Comparison of ENCODE assay signal across 20 mouse cellular contexts in the genomic region with DNA sequence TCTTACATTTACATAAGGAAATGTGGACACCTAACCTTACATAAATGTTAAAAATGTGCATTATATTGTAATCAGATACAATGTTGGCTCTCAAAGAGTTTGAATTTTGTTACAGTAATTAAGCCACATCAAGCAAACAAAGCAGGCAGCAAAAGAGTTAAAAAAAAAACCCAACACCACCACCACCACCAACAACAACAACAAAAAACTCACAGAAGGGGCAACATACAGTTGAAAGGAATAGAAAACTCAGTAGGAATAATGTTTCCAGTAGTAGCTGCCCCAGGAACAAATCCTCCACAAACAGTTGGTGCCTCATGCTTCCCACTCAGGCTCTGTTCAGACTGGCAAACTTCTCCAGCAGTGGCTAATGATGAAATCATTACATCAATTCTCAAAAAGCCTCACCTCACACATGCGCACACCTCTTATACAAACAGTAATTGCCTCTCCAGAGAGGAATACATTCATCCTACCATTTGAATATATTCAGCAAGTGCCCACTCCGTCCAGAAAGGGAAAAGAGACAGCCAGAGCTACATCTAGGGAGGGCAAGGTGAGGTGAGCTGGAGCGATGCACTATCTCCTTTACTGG. TPM values are rescaled to one million over a fixed set of nuclear protein-coding genes. Genes with fewer than 3 reads are reported as not detected.
DNase-seq lines count a peak whose midpoint lies in the region; ATAC-seq and TF ChIP-seq lines count a peak whose summit lies in the region.
"Had no signal": no experiment of that assay in that cellular context is flagged by ENCODE, and none has a peak within 500 bp of the region (broad histone marks: within the 10 kb centered on the region; RNA-seq: fewer than 3 reads in every experiment).

No protein-coding gene starts in this region.

- no peaks in the 10 kb centered on the region for H3K36me3 ChIP-seq in ES-Bruce4 (ENCODE audit: control insufficient read depth, insufficient read depth, low read length, poor library complexity, severe bottlenecking)
- peaks cover 2% of the 10 kb centered on the region; the same call in 1 of the 2 replicates for H3K36me3 ChIP-seq in liver, embryonic 12.5 days
- H3K36me3 ChIP-seq: embryonic facial prominence, embryonic 12.5 days; forebrain, embryonic 10.5 days; limb, embryonic 15.5 days; stomach, embryonic 15.5 days had no signal

- peaks cover 5% of the 10 kb centered on the region for H3K4me1 ChIP-seq in ES-Bruce4 (ENCODE audit: control insufficient read depth, insufficient read depth, low read length)
- peaks cover 76% of the 10 kb centered on the region for H3K4me1 ChIP-seq in liver, embryonic 12.5 days

- peak overlapping the region; percentile 27 for H3K4me2 ChIP-seq in liver, embryonic 12.5 days
- H3K4me2 ChIP-seq: embryonic facial prominence, embryonic 12.5 days; limb, embryonic 15.5 days had no signal

- TF ChIP-seq CTCF in layer of hippocampus, adult 2 months (conservative IDR thresholded peaks at IDR 0.05), result no peak
- no peak for TF ChIP-seq CTCF in ES-Bruce4 (IDR thresholded peaks at IDR 0.05; ENCODE audit: low read depth, low read length)

- H3K4me3 ChIP-seq in layer of hippocampus, adult 2 months, result peak overlapping the region; percentile 23
- peak overlapping the region; percentile 30; the same call in 1 of the 2 replicates for H3K4me3 ChIP-seq in ES-Bruce4 (ENCODE audit: low read depth, low read length)
- no peak overlapping the region for H3K4me3 ChIP-seq in liver, embryonic 12.5 days
- H3K4me3 ChIP-seq: embryonic facial prominence, embryonic 12.5 days; forebrain, embryonic 10.5 days; limb, embryonic 15.5 days; myocyte; stomach, embryonic 15.5 days had no signal

- peak overlapping the region; percentile 94 for H3K27ac ChIP-seq in layer of hippocampus, adult 2 months
- no peak overlapping the region for H3K27ac ChIP-seq in ES-Bruce4 (ENCODE audit: insufficient read depth, low read length)
- H3K27ac ChIP-seq in liver, embryonic 12.5 days, result no peak overlapping the region
- H3K27ac ChIP-seq: embryonic facial prominence, embryonic 12.5 days; forebrain, embryonic 10.5 days; limb, embryonic 15.5 days; stomach, embryonic 15.5 days had no signal

- no peak for ATAC-seq in liver, embryonic 12.5 days
- ATAC-seq: inflammation-experienced regulatory T-cells, adult 6 months had no signal

- 0 out of 2 replicates have a peak overlapping the region, but pooled peaks have one; percentile 17 for H3K9ac ChIP-seq in ES-Bruce4 (ENCODE audit: low read depth, poor library complexity, severe bottlenecking)
- H3K9ac ChIP-seq in liver, embryonic 12.5 days, result 0 out of 2 replicates have a peak overlapping the region, but pooled peaks have one; percentile 32
- H3K9ac ChIP-seq: embryonic facial prominence, embryonic 12.5 days; limb, embryonic 15.5 days; stomach, embryonic 15.5 days had no signal

- no peak for TF ChIP-seq EP300 in ES-Bruce4 (IDR thresholded peaks at IDR 0.05; ENCODE audit: insufficient read depth, low read depth, low read length)

- TF ChIP-seq POLR2A in ES-Bruce4 (IDR thresholded peaks at IDR 0.05; ENCODE audit: insufficient read depth, low read length), result no peak

- 74% methylated on average over 3 of the region's 3 CpGs for WGBS in liver, embryonic 12.5 days (ENCODE audit: insufficient replicate concordance)

- DNase-seq in adrenal gland, adult 2 months, result peak; percentile 55
- DNase-seq in adrenal gland, postnatal 14 days, result no peak
- DNase-seq in layer of hippocampus, adult 2 months (ENCODE audit: low spot score in 2 of 2), result peak; percentile 44
- no peak for DNase-seq in layer of hippocampus, postnatal 25 days (ENCODE audit: extremely low spot score in 1 of 2, low spot score in 1 of 2)
- no peak for DNase-seq in neural tube, embryonic 10.5 days (ENCODE audit: extremely low spot score, low spot score)
- no peak for DNase-seq in spleen, postnatal 4 days (ENCODE audit: low spot score in 2 of 2)
- DNase-seq: adrenal gland, postnatal 25 days; cerebellum, postnatal 25 days; heart, postnatal 36 days; kidney, postnatal 25 days; right cerebral cortex, postnatal 25 days; thymus, postnatal 36 days had no signal

- no peaks in the 10 kb centered on the region for H3K9me3 ChIP-seq in ES-Bruce4 (replicated peaks; ENCODE audit: control insufficient read depth, insufficient read depth, low read length, poor library complexity, severe bottlenecking)
- no peaks in the 10 kb centered on the region for H3K9me3 ChIP-seq in liver, embryonic 12.5 days (replicated peaks)
- H3K9me3 ChIP-seq: embryonic facial prominence, embryonic 12.5 days; forebrain, embryonic 10.5 days; limb, embryonic 15.5 days; stomach, embryonic 15.5 days had no signal

- no peaks in the 10 kb centered on the region for H3K27me3 ChIP-seq in ES-Bruce4 (ENCODE audit: control insufficient read depth, insufficient read depth, low read length, poor library complexity, severe bottlenecking)
- peaks cover 12% of the 10 kb centered on the region for H3K27me3 ChIP-seq in liver, embryonic 12.5 days (replicated peaks)
- H3K27me3 ChIP-seq: stomach, embryonic 15.5 days had no signal

RNA-seq across cellular contexts. Expression of a gene that starts 4.3 kb away (rescaled TPM):
- total RNA-seq in adrenal gland, adult 2 months (2021), result 10 to 100 TPM; 47.6 to 64.7 TPM
- 37.7 and 54.5 TPM in 2 replicates for polyA plus RNA-seq in adrenal gland, adult 2 months (2012; rRNA removed)
- total RNA-seq in adrenal gland, postnatal 14 days (2021), result 43.9 and 46.6 TPM in 2 replicates
- total RNA-seq in layer of hippocampus, adult 2 months (2021), result 10 to 100 TPM; 12.8 to 18.3 TPM
- total RNA-seq in layer of hippocampus, postnatal 25 days (2021), result 10 to 100 TPM; 13.6 to 15.9 TPM
- 3.5 and 16.7 TPM in 2 replicates for polyA plus RNA-seq in ES-Bruce4 (2011; ENCODE audit: insufficient read depth, insufficient read length, low read depth, missing spikeins)
- polyA plus RNA-seq in liver, embryonic 12.5 days (2016; fragmentation: Nextera tagmentation; extraction: Ambion mirVana), result 4.8 and 5.5 TPM in 2 replicates

Comparison
In these comparisons a context has a peak if more than half of its experiments do, and no peak if none do; other contexts are left out.
1. DNase-seq: peak in adrenal gland, adult 2 months (single experiment) and layer of hippocampus, adult 2 months (2 of 2); none in adrenal gland, postnatal 14 days (single experiment), layer of hippocampus, postnatal 25 days (0 of 2), neural tube, embryonic 10.5 days (single experiment) and spleen, postnatal 4 days (0 of 2).